In the genomic region with DNA sequence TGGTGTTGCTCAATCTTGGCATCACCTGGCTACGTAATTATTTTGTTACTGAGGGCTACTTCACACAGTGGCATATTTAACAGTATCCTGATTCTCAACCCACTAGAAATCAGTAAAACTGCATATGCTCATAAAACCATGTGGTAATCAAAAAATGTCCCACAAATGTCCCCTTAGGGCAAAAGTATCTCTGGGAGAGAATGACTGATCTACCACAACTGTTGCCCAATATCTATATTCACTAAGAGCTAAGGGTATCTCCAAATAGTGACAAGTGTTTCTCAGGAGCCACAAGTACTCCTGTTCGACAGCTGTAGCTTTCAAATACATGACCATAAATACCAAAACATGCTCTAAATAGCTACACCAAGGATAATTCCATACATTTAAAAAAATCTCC, we compare ENCODE assay signal across 34 mouse cellular contexts. TPM values are rescaled to one million over a fixed set of nuclear protein-coding genes. Genes with fewer than 3 reads are reported as not detected.
"Had no signal": no experiment of that assay in that cellular context is flagged by ENCODE, and none has a peak within 500 bp of the region (broad histone marks: within the 10 kb centered on the region; RNA-seq: fewer than 3 reads in every experiment).

No protein-coding gene starts in this region.

- H3K36me3 ChIP-seq: embryonic facial prominence, embryonic 10.5 days; embryonic facial prominence, embryonic 12.5 days; embryonic facial prominence, embryonic 13.5 days; embryonic facial prominence, embryonic 15.5 days; forebrain, embryonic 10.5 days; forebrain, embryonic 12.5 days; forebrain, embryonic 15.5 days; heart, embryonic 10.5 days had no signal

- H3K4me2 ChIP-seq: embryonic facial prominence, embryonic 12.5 days; embryonic facial prominence, embryonic 13.5 days; embryonic facial prominence, embryonic 15.5 days; forebrain, embryonic 12.5 days; forebrain, embryonic 13.5 days; forebrain, embryonic 15.5 days had no signal

- H3K27me3 ChIP-seq: embryonic facial prominence, embryonic 12.5 days; embryonic facial prominence, embryonic 13.5 days; embryonic facial prominence, embryonic 15.5 days; forebrain, embryonic 12.5 days; forebrain, embryonic 13.5 days; forebrain, embryonic 15.5 days had no signal

- DNase-seq: cerebellum, adult 9-10 months; cerebellum, adult 9-11 months; cerebellum, postnatal 10 days; cerebellum, postnatal 14 days; cerebellum, postnatal 25 days; cerebellum, postnatal 36 days; embryo, embryonic 11 days; forebrain, postnatal 0 days; gastrocnemius, adult 2 months; gastrocnemius, postnatal 10 days; gastrocnemius, postnatal 14 days; gastrocnemius, postnatal 25 days; gastrocnemius, postnatal 36 days; heart, adult 11 months; heart, adult 18-20 months; heart, adult 2 months had no signal

- H3K4me3 ChIP-seq: embryonic facial prominence, embryonic 10.5 days; embryonic facial prominence, embryonic 12.5 days; embryonic facial prominence, embryonic 13.5 days; embryonic facial prominence, embryonic 15.5 days; erythroblast, embryonic 14.5 days; forebrain, embryonic 10.5 days; forebrain, embryonic 12.5 days; forebrain, embryonic 13.5 days; forebrain, embryonic 15.5 days; gastrocnemius, adult 2 months; heart, adult 2 months; heart, embryonic 10.5 days had no signal

- ATAC-seq: forebrain, embryonic 13.5 days; forebrain, embryonic 14.5 days; forebrain, embryonic 15.5 days; forebrain, embryonic 16.5 days; forebrain, postnatal 0 days had no signal

RNA-seq across cellular contexts. Expression of a gene that starts 48.4 kb away (rescaled TPM):
- total RNA-seq: common myeloid progenitor, adult 5-6 weeks; forebrain, postnatal 0 days; gastrocnemius, adult 18-20 months; gastrocnemius, adult 2 months; gastrocnemius, adult 8-10 months; gastrocnemius, postnatal 10 days; gastrocnemius, postnatal 14 days; gastrocnemius, postnatal 25 days; gastrocnemius, postnatal 36 days; gastrocnemius, postnatal 4 days; heart, adult 18-20 months; heart, adult 2 months had no signal
- polyA plus RNA-seq: embryonic facial prominence, embryonic 10.5 days; embryonic facial prominence, embryonic 14.5 days; embryonic facial prominence, embryonic 15.5 days; erythroblast, embryonic 14.5 days; forebrain, embryonic 11.5 days; forebrain, embryonic 12.5 days; forebrain, embryonic 13.5 days; forebrain, embryonic 14.5 days; forebrain, embryonic 15.5 days; forebrain, embryonic 16.5 days; heart, embryonic 10.5 days had no signal
